Mouse (Mus musculus) testis, adult 2 months (tissue): Measurements from ENCODE around the gene Pgd.
"Not testable (repeated sequence)": the region's sequence is repeated elsewhere in the genome, so short reads cannot be mapped to it uniquely, and the experiment has no call there.

ENCODE experiments used
- CTCF ChIP-seq: fragments of 200-500 bp; IDR thresholded peaks from 2 replicates; pipeline ENCODE4 v1.5.1; 2012; ENCODE audit warnings: low read depth, mild to moderate bottlenecking, inconsistent platforms, low read length, moderate library complexity; ENCODE audit not compliant: control insufficient read depth, insufficient read depth, insufficient replicate concordance
- POLR2A ChIP-seq: fragments of 200-500 bp; IDR thresholded peaks from 2 replicates; pipeline ENCODE4 v1.6.1; 2012; ENCODE audit warnings: low read depth, mild to moderate bottlenecking, inconsistent platforms, low read length, moderate library complexity; ENCODE audit not compliant: control insufficient read depth

- TF ChIP-seq CTCF, POLR2A: not testable (repeated sequence)
These were observed 3.4 kb upstream of the Pgd start for GRCm38 (mm10) chr4:149169926-149170325.
